Mouse (Mus musculus): ENCODE results near the gene Sema6b. TPM values are rescaled to one million over a fixed set of nuclear protein-coding genes. Genes with fewer than 3 reads are reported as not detected.

The Sema6b gene
- 10 to 100 TPM; 11.3 to 13.7 TPM for total RNA-seq (2021)

DNA sequence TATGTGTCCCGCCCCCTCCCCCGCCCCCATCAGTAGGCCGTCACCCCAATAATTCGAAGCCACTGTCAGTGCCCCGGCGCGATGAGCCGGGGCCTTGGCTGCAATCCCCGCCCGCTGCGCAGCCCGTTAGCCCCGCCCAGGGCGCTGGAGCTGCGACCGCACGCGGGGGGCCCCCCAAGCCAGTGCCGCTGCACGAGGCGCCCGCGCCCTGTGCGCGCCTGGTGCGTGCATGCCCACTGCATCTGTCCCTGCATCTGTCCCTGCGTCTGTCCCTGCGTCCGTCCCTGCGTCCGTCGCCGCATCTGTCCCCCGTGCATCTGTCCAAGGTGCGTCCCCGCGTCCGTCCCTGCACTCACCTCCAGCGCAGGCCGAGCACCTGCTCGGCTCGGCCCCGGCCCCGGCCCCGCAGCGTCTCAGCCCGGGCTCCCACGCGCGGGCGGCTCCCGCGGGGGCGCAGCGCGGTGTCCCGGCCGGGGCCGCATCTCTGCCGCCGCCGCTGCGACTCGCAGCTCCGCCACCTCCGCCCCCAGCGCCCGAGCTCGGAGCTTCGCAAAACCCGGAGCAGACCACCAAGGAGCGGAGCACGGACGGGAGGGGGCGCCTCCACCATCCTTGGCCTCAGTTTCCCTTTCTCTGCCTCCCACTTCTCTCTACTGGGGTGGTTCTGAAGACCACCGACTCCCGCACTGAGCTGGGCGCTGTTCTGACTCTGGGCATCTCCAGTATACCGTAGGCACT, at the start of gene Sema6b:
Gene Sema6b (minus strand): TSS at position 486 of the 738 bp plus-strand sequence.
- intact Hi-C loops (cut with DNase I): no loop called here
- DNase-seq: peak; percentile 71 to 78

DNA sequence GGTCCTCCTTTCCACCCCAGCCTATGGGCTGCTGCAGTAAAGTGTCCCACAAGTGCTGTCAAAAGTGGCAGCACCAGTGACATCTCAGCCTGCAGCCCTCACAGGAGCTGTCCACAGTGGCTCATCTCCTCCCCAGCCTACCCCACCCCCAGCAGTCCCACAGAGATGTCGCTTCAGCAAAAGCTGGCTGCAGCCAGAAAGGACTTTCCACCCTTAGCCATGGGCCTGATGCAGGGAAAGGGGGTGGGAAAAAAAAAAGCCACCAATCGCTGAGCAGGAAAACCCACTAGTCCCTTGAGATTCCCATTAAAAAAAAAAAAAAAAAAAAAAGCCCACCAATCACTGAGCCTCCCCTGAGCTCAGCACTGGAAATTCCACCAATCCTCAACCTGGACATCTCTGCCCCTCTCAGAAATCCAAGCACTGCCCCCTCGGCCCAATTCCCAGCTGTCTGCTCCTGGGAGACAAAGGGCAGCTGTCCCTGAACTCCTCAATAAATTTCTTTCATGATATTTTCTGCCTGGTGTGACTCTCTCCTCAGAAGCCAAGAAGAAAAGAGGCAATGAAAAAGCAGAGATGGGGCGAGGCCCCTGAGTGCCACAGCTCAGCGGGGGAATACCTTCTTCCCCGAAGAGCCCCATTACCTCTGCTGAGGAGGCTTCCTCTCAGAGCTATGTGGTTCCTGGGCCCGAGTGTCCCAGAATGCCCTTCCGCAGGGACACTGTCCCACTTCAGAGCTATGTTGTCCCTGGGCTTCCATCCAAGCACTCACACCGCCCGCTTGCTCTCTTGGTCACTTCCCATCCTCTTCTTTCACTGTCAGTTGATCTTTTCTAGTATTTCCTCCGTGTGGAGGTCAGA, 45.4 kb upstream of the Sema6b start:
- peak; percentile 81 to 84 for DNase-seq
- intact Hi-C loops (cut with DNase I): no loop called here

DNA sequence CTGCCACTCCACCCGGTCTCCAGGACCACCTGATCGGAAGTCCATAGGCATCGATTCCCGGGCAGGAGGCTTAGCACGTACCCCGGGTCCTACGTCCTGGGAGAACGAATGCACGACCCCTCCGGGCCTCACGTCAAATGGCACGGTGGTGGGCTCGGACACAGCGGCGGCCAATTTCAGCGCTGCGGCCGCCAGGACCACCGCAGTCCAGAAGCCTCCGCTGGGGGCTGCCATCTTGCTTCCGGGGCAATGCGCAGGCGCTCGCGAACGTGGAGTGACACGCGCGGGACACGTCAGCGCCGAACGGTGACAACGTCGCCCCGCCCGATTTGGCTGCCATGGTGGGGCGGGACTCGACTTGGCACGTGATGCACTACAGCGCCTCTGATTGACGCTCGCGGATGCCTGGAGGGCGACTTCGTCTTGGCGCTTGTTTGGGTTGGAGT, 43.5 kb upstream of the Sema6b start, which contains the start of gene Mydgf:
Gene Mydgf (minus strand): TSS at position 263 of the 446 bp plus-strand sequence.
- DNase-seq: peak; percentile 98 to 99
- intact Hi-C loops (cut with DNase I): loop anchor here (2.0 kb wide), 1 partner anchor 21 kb away; the partner anchor contains the start of gene Tnfaip8l1

DNA sequence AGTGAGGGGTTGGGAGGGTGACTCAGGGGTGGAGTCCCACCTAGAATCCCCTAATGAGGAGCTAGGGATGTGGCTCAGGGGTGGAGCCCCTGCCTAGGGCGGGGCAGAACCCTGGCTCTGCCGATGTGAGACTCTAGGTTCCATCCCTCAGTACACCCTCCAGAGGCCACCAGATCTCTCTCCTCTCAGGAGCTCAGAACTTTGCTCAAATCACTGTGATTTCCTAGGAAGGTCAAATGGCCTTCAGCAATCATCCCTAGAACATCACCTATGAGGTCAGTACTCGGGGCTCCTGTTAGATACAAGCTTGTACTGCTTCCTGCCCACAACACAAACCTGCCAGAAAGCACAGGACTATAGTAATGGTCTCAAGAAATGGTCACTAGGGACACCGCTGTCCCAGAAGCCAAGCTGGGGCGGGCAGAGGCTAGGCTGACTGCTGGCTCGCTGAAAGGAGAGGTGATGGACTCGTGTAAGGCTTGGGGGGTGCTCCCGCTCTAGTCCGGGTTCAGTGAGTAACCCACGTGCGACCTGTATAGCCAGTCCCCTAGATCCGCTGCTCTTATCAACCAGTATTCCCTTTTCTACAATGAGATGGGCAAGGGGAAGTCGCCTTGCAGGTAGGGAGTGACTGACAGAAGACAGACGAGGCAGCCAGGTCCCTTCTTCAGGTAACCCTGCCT, 43.0 kb upstream of the Sema6b start:
- no peak for DNase-seq
- intact Hi-C loops (cut with DNase I): loop anchor here (2.0 kb wide), 1 partner anchor 20 kb away; the partner anchor contains the start of gene Tnfaip8l1

DNA sequence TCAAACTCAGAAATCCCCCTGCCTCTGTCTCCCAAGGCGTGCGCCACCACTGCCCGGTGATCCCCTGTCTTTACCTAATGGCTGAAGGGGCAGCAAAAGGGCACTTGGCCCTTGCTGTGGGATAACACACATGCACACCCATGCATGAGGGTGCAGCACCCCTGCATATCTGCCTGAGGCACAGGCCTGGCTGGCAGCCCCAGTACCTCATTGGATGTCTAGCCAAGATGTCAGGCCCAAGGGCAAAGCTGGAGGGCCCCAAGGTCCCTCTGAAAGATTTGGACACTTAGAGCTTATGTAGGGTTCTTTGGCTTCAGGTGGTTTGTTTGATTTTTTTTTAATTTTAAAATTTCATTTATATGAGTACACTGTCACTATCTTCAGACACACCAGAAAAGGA, 35.3 kb upstream of the Sema6b start:
- no peak for DNase-seq
- intact Hi-C loops (cut with DNase I): no loop called here

DNA sequence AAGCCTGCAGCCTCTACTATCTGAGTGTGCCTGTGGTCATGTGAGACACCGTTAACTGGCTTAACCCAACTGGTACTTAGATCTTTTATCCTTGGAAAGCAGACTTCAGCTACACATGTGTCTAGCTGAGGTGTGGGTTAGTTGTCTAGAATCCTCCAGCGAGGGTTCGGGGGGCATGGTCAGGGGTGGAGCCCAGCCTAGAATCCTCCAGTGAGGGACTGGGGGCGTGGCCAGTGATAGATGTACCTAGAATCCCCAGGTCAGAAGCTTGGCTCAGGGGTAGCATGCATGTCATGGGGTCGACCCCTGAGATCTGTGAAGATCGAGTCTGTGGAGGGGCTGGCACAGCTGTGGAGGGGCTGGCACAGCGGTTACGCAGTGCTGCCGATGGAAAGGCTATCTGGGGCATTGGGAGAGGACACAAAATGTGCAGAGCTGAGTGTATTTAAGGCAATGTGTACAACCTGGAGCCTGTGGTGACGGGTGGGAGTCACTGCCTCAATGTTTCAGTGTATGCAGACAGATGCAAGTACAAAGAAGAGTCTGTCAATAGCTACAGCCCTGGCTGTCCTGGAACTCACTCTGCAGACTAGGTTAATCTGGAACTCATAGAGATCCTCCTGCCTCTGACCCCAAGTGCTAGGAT, 33.4 kb upstream of the Sema6b start:
- intact Hi-C loops (cut with DNase I): no loop called here
- no peak for DNase-seq

DNA sequence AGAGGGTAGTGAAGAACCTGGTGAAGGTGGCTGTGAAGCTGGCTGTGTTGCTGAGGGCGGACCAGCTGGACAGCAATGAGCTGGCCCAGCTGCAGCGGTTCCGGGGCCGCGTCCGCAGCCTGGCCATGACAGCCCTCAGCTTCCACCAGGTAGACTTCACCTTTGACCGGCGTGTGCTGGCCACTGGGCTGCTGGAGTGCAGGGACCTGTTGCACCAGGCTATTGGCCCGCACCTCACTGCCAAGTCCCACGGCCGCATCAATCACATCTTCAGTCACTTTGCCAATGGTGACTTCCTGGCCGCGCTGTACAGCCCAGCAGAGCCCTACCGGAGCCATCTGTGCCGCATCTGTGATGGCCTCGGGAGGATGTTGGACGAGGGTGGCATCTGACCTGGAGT, 31.7 kb upstream of the Sema6b start:
- intact Hi-C loops (cut with DNase I): no loop called here
- no peak for DNase-seq

DNA sequence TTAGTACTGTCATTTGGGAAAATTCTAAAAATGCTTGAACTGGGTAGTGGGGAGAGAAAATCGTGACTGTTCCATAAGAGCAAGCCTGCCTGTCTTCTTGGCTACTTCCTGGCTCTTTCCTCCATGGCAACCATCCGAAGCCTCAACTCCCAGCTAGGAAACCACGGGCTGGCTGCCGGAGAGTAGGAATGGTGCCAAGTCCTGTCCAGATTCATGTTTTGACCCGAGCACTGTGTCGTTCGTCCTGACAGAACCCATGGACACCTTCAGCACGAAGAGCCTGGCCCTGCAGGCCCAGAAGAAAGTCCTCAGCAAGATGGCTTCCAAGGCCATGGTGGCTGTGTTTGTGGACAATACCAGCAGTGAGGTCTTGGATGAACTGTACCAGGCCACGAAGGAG, 31.3 kb upstream of the Sema6b start:
- DNase-seq: no peak
- intact Hi-C loops (cut with DNase I): no loop called here

DNA sequence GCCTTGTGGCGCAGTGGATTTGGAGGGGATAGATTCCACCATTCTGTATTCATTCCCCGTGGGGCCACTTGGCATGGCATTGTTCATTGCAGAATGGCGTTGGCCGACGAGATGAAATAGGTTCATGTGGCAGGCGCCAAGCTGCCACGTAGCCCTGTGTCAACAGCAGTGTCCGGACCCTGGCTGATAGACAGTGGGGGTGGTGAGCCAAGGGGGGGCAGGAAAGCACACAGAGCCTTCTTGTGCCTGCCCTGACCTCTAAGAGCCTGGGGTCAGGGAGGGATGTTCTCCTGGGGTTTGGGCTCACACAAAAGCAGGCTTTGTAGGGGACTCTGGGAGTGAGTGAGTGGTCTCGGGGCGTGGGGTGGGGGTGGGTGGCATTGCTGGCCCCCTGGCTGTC, 30.5 kb upstream of the Sema6b start:
- DNase-seq: no peak
- intact Hi-C loops (cut with DNase I): no loop called here

DNA sequence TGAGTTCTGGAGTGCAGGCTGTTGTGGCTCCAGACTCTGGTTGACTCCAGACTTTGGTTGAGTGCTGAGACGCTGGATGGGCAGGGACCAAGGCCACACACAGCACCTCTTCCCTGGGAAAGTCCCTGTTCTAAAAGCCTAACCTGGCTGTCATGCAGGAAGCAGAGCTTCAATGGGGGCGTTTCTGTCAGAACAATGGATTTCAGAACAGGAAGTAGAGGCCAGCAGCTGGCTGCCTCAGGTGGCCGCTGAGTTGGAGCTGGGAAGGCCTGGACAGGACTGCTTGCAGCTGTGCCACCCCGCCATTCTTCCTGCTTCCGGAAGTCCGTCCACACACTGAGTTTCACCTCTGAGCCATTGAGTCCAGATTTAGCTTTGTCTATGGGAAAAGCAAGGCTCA, 29.7 kb upstream of the Sema6b start:
- peak; percentile 47 for DNase-seq
- intact Hi-C loops (cut with DNase I): no loop called here

DNA sequence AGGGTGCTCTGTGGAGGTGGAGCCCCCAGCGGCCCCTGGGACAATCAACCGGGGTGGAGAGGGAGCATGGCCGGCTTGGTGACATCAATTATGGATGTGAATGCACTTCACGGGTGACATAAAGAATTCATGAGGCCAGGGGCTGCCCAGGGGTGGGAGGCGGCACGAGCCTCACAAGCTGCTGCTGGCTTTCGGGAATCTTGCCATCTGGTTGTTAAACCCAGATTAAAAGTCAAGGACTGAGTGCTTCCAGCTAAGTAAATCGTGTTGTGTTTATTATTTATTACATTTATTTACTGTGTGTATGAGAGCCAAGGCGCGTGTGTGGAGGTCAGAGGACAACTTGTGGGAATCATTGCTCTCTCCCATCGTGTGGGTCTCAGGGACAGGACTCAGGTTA, 25.5 kb upstream of the Sema6b start:
- no peak for DNase-seq
- intact Hi-C loops (cut with DNase I): no loop called here

DNA sequence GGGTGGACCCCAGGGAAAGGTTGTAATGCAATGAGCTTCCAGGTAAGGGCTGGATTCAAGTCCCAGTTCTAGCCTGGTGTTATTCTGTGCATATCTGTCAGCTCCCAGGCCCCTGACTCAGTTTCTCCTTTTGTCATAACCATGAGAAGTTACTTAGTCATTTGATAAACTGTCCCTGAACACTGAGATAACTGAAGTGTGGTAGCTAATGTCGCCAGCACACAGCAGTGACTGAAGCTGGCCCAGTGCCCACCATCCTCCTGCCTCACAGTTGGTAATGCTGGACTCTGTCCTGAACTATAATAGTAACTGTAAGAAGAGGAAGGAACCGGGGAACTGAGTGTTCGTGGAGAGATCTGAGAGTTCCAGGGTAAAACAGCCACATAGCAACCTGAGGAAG, 24.4 kb upstream of the Sema6b start:
- DNase-seq: no peak

DNA sequence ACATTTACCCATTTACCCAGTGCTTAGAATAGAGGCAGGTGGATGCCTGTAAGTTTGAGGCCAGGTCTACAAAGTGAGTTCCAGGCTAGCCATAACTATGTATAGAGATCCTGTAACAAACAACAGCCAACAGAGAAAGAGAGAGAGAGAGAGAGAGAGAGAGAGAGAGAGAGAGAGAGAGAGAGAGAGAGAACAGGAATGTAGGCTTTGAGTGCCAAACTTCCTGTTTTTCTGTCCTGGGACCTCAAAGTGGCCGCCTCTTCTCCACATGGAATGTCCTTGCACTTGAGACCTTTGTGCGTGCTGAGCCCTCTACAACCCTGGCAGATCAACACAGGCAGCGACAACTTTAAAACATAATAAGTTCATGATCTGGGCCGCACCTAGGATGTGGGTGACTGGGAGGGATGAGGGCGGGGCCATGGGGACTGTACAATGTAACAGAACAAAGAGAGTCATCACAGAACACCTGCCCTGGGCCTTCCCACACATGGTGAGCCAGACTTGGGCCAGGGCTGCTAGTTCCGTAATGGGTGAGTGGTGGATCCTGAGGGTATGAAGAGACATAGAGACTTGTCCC, 23.5 kb upstream of the Sema6b start:
- intact Hi-C loops (cut with DNase I): loop anchor here (2.0 kb wide), 1 partner anchor 19 kb away; the partner anchor contains the start of gene Mydgf

More for the DNA sequence above, 24.4 kb upstream of the Sema6b start:
- intact Hi-C loops (cut with DNase I): no loop called here

DNA sequence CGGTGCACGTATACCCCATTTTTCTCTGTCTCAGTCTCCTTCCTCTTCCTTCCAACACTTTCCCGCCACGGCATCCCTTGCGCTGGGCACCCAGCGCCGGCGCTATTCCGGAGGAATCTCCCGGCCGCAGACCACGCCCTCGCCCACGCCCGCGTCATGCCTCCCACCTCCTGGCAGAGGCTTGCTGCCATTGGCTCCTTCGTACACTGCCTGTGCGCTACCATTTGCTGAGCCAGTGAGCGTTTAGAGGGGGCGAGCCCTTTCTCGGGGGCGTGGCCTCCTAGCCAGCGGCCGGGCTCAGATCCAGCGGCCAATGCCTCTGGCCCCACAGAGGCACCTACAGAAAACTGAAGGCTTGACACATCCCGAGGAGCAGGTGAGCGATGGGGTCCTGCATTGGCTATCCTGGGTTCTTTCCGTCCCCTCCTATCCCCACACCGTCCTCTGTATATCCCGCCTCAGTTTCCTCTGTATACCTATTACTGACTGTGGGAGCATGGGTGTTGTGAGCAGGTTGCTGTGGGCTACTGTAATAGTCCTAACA, 22.2 kb upstream of the Sema6b start, which contains the start of gene Tnfaip8l1:
Gene Tnfaip8l1 (plus strand): TSS at position 247 of the 544 bp plus-strand sequence.
- intact Hi-C loops (cut with DNase I): loop anchor here (2.0 kb wide), 1 partner anchor 20 kb away; the partner anchor contains the start of gene Mydgf
- peak; percentile 96 to 97 for DNase-seq

More for the DNA sequence above, 23.5 kb upstream of the Sema6b start:
- DNase-seq: no peak

DNA sequence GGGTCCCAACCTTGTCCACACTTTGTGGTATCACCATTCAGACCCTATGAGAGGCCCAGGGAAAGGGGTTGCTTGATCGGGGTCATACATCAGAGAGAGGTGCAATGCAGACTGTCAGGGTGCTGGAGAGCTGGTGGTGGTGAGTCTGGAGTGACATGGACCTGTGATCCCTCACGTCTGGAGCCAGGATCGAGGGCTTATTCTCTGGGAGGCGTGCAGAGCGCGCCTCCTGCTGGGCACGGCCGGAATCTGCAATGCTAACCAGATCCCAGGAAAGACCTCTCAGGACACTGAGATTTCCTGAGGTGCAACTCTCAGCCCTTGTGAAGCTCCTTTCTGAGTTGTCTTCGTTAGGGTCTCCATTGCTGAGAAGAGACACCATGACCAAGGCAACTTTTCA, 19.6 kb upstream of the Sema6b start:
- intact Hi-C loops (cut with DNase I): loop anchor here (1.0 kb wide), 1 partner anchor 27 kb away; no protein-coding TSS in a partner anchor
- DNase-seq: peak; percentile 74 to 81

DNA sequence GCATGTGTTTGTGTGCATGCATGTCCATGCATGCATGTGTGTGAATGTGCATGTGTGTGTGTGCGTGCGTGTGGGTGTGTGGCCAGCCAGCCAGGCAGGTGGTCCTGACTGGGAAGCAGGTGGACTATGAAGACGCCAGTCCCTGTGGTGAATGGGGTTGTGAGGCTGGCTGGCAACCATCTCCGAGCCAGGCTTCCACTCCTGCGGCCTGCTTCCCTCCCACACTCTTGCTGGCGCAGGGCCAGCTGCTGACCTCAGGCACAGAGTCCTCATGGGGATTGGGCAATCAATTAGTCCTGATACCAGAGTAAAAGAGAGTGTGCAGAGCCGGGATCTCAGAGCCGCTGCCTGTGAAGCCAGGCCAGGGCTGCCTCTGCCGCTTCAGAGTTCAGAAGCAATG, 13.5 kb upstream of the Sema6b start:
- intact Hi-C loops (cut with DNase I): no loop called here
- DNase-seq: peak in 1 of 2 experiments; percentile 57

DNA sequence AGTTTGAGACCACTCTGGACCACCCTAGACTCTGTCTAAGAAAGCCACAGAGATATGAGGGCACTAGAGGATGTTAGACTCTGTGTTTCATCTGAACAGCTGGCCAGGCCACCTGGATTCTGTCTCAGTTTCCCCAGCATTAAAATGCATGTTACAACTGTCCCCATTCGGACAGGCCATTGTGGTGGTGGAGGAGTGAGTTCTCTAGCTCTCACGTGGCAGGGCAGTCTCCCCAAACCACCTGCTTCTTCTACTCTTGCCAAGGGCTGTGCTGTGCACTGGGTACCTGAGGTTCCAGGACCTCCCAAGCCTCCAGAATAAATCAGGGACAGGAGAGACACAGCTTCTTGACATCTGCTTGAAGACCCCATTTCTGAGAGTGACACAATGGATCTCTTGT, 9.8 kb upstream of the Sema6b start:
- intact Hi-C loops (cut with DNase I): no loop called here
- no peak for DNase-seq

DNA sequence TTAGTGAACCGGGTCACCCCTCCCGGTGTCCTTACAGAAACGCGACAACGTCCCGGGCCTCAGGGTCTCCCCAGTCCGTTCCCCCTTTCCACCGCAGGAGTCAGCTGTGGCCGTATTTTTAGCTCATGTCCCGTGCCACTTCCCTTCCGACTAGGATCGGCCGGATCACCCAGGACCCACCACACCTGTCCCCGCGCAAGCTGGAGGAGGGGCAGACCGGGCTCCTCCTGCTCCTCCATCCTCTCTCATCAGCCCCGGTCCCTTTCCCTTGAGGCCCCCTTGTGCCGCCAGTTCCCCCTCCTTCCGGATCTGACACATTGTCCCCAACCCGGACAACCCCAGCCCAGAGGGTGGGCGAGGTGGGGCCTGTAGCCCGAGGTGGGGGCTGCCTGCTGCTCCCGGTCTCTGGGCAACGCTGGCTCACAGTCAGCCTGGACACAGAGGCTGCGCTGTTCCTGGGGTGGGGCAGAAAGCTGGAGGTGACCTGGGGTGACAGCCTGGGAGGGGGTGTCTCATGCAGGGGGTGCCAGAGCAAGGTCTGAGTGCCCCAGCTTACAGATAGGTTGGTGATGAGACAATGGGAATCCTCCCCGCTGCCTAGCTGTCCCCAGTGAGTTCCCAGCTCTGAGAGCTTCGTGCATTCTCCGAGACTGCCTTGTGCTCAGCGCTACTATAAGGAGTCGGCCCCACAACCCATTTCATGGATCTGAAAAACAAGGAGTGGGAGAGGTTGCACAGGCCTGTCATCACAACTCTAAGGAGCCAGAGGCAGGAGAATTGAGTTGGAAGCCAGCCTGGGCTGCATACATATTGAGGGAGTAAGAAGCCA, 8.9 kb upstream of the Sema6b start:
- intact Hi-C loops (cut with DNase I): no loop called here
- DNase-seq: no peak

DNA sequence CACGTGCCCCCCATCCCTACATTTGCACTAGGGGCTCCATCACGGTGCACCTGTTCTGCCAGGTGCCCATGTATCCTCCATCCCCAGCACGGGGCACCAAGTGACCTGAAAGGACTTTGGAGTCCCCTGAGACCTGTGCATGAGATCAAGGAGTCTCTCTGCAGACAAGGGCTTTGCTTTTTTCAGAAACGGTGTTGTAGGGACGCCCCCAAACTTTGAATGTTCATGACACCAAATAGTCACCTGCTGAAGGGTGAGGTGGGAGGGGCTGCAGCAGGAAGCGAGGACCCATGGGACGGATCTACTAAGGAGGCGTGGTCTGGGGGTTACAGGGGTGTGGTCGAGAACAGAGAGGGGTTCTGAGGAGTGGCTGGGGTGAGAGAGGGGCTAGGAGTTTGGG, 8.1 kb upstream of the Sema6b start:
- DNase-seq: no peak
- intact Hi-C loops (cut with DNase I): no loop called here
